Comparison of ENCODE assay signal across 40 mouse cellular contexts in the genomic region with DNA sequence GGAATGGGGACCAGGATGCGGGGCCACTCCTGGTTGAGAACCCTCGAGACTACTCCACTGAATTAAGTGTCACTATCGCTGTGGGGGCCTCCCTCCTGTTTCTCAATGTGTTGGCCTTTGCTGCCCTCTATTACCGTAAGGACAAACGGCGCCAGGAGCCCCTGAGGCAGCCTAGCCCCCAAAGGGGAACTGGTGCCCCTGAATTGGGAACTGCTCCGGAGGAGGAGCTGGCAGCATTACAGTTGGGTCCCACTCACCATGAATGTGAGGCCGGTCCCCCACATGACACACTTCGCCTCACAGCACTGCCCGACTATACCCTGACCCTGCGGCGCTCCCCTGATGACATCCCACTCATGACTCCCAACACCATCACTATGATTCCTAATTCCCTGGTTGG. TPM values are rescaled to one million over a fixed set of nuclear protein-coding genes. Genes with fewer than 3 reads are reported as not detected.
"Had no signal": no experiment of that assay in that cellular context is flagged by ENCODE, and none has a peak within 500 bp of the region (broad histone marks: within the 10 kb centered on the region; RNA-seq: fewer than 3 reads in every experiment).

No protein-coding gene starts in this region.

- H3K27ac ChIP-seq: heart, embryonic 13.5 days; heart, embryonic 15.5 days; hindbrain, embryonic 14.5 days; kidney, embryonic 15.5 days; kidney, postnatal 0 days; limb, embryonic 13.5 days; limb, embryonic 15.5 days; liver, embryonic 13.5 days; liver, embryonic 15.5 days had no signal

- ATAC-seq: intestine, embryonic 16.5 days had no signal

- H3K36me3 ChIP-seq: heart, embryonic 13.5 days; heart, embryonic 15.5 days; kidney, embryonic 15.5 days; liver, embryonic 13.5 days; liver, embryonic 15.5 days had no signal

- H3K4me3 ChIP-seq: heart, embryonic 13.5 days; heart, embryonic 15.5 days; kidney, embryonic 15.5 days; limb, embryonic 13.5 days; limb, embryonic 15.5 days; liver, embryonic 13.5 days; liver, embryonic 15.5 days had no signal

- H3K9me3 ChIP-seq: heart, embryonic 13.5 days; heart, embryonic 15.5 days; kidney, embryonic 15.5 days; limb, embryonic 13.5 days; limb, embryonic 15.5 days; liver, embryonic 13.5 days; liver, embryonic 15.5 days had no signal

- H3K9ac ChIP-seq: heart, embryonic 13.5 days; heart, embryonic 15.5 days; hindbrain, embryonic 14.5 days; kidney, embryonic 15.5 days; limb, embryonic 13.5 days; limb, embryonic 15.5 days; liver, embryonic 13.5 days; liver, embryonic 15.5 days had no signal

- H3K27me3 ChIP-seq: heart, embryonic 15.5 days; limb, embryonic 15.5 days had no signal

- DNase-seq: gastrocnemius, postnatal 14 days; gastrocnemius, postnatal 36 days; heart, adult 18-20 months; heart, postnatal 14 days; heart, postnatal 36 days; kidney, adult 11 months; kidney, adult 2 months; kidney, adult 9 months; kidney, postnatal 14 days; kidney, postnatal 36 days; left cerebral cortex, postnatal 4 days; liver, embryonic 13.5 days had no signal

- H3K4me2 ChIP-seq: heart, embryonic 11.5 days; heart, embryonic 13.5 days; heart, embryonic 15.5 days; hindbrain, embryonic 14.5 days; kidney, embryonic 15.5 days; limb, embryonic 13.5 days; limb, embryonic 15.5 days; liver, embryonic 11.5 days; liver, embryonic 13.5 days; liver, embryonic 15.5 days had no signal

- H3K4me1 ChIP-seq: heart, embryonic 13.5 days; heart, embryonic 15.5 days; kidney, embryonic 15.5 days; limb, embryonic 13.5 days; limb, embryonic 15.5 days; liver, embryonic 15.5 days had no signal

RNA-seq across cellular contexts. Expression of a gene that starts 20.8 kb away (rescaled TPM):
- total RNA-seq: hematopoietic stem cell, adult 5-6 weeks had no signal

RNA-seq across cellular contexts. Expression of a gene that starts 51.0 kb away (rescaled TPM):
- total RNA-seq: gastrocnemius, adult 18-20 months; gastrocnemius, adult 8-10 months; gastrocnemius, postnatal 14 days; gastrocnemius, postnatal 36 days; heart, adult 18-20 months; heart, postnatal 14 days; heart, postnatal 36 days; hematopoietic stem cell, adult 5-6 weeks; layer of hippocampus, adult 18-20 months; layer of hippocampus, postnatal 10 days; layer of hippocampus, postnatal 25 days; left cerebral cortex, adult 18-20 months; left cerebral cortex, adult 8-10 months; left cerebral cortex, postnatal 10 days; left cerebral cortex, postnatal 25 days; left cerebral cortex, postnatal 4 days had no signal
- polyA plus RNA-seq: gonadal fat pad, adult 2 months; heart, embryonic 11.5 days; heart, embryonic 13.5 days; heart, embryonic 15.5 days; heart, postnatal 0 days; hindbrain, embryonic 11.5 days; hindbrain, embryonic 14.5 days; hindbrain, embryonic 16.5 days; intestine, embryonic 14.5 days; intestine, embryonic 16.5 days; kidney, adult 2 months; kidney, embryonic 15.5 days; kidney, postnatal 0 days; large intestine, adult 2 months; limb, embryonic 11.5 days; limb, embryonic 13.5 days; limb, embryonic 15.5 days; liver, embryonic 11.5 days; liver, embryonic 13.5 days; liver, embryonic 15.5 days had no signal

RNA-seq across cellular contexts. Expression of a gene that starts 56.0 kb away (rescaled TPM):
- total RNA-seq: gastrocnemius, adult 18-20 months; gastrocnemius, adult 8-10 months; gastrocnemius, postnatal 14 days; gastrocnemius, postnatal 36 days; heart, adult 18-20 months; heart, postnatal 36 days; hematopoietic stem cell, adult 5-6 weeks; layer of hippocampus, adult 18-20 months; layer of hippocampus, postnatal 10 days; layer of hippocampus, postnatal 25 days; left cerebral cortex, adult 18-20 months; left cerebral cortex, adult 8-10 months; left cerebral cortex, postnatal 10 days; left cerebral cortex, postnatal 25 days; left cerebral cortex, postnatal 4 days had no signal
- polyA plus RNA-seq: heart, embryonic 11.5 days; heart, embryonic 13.5 days; heart, embryonic 15.5 days; hindbrain, embryonic 11.5 days; hindbrain, embryonic 14.5 days; hindbrain, embryonic 16.5 days; intestine, embryonic 14.5 days; intestine, embryonic 16.5 days; kidney, adult 2 months; kidney, embryonic 15.5 days; kidney, postnatal 0 days; large intestine, adult 2 months; limb, embryonic 11.5 days; limb, embryonic 13.5 days; limb, embryonic 15.5 days; liver, embryonic 11.5 days; liver, embryonic 13.5 days; liver, embryonic 15.5 days had no signal
